Mouse (Mus musculus) retina, embryonic 14.5 days (tissue): ENCODE data around the gene 1110004F10Rik.

ENCODE experiments used
- DNase-seq: peaks from one replicate; pipeline ENCODE4 v3.0.0-alpha.2; 2015; ENCODE audit warnings: low spot score

The 1110004F10Rik gene

GRCm38 (mm10) chr7:116093466-116093850 lies 54.3 kb downstream of the 1110004F10Rik start:
- no peak for DNase-seq

GRCm38 (mm10) chr7:116099952-116100528 lies 60.8 kb downstream of the 1110004F10Rik start:
- no peak for DNase-seq

GRCm38 (mm10) chr7:116103091-116103490 lies 63.9 kb downstream of the 1110004F10Rik start:
- DNase-seq: no peak

- DNase-seq: no peak
These were observed 71.5 kb downstream of the 1110004F10Rik start for GRCm38 (mm10) chr7:116110661-116111060.

- DNase-seq: no peak
These were observed 72.3 kb downstream of the 1110004F10Rik start for GRCm38 (mm10) chr7:116111546-116111945.

- no peak for DNase-seq
These were observed 76.2 kb downstream of the 1110004F10Rik start for GRCm38 (mm10) chr7:116115216-116115930.

- DNase-seq: no peak
These were observed 76.8 kb downstream of the 1110004F10Rik start for GRCm38 (mm10) chr7:116115991-116116390.

GRCm38 (mm10) chr7:116119306-116119857 lies 80.2 kb downstream of the 1110004F10Rik start:
- DNase-seq: no peak

- no peak for DNase-seq
These were observed 81.5 kb downstream of the 1110004F10Rik start for GRCm38 (mm10) chr7:116120737-116121136.

GRCm38 (mm10) chr7:116121202-116121601 lies 82.0 kb downstream of the 1110004F10Rik start:
- no peak for DNase-seq

- no peak for DNase-seq
These were observed 83.9 kb downstream of the 1110004F10Rik start for GRCm38 (mm10) chr7:116122981-116123596.

GRCm38 (mm10) chr7:116123597-116123985 lies 84.4 kb downstream of the 1110004F10Rik start:
- no peak for DNase-seq

GRCm38 (mm10) chr7:116124057-116124456 lies 84.9 kb downstream of the 1110004F10Rik start:
- no peak for DNase-seq

- DNase-seq: no peak
These were observed 86.5 kb downstream of the 1110004F10Rik start for GRCm38 (mm10) chr7:116125671-116126070.

- DNase-seq: no peak
These were observed 87.9 kb downstream of the 1110004F10Rik start for GRCm38 (mm10) chr7:116127052-116127451.

- no peak for DNase-seq
These were observed 89.1 kb downstream of the 1110004F10Rik start for GRCm38 (mm10) chr7:116128286-116128685.

- no peak for DNase-seq
These were observed 90.2 kb downstream of the 1110004F10Rik start for GRCm38 (mm10) chr7:116129374-116129773.

- peak; percentile 42 for DNase-seq
These were observed 92.2 kb downstream of the 1110004F10Rik start for GRCm38 (mm10) chr7:116131390-116131789.

GRCm38 (mm10) chr7:116132078-116132477 lies 92.9 kb downstream of the 1110004F10Rik start:
- peak; percentile 87 for DNase-seq

- no peak for DNase-seq
These were observed 95.5 kb downstream of the 1110004F10Rik start for GRCm38 (mm10) chr7:116134413-116135292.

GRCm38 (mm10) chr7:116137149-116137548 lies 98.0 kb downstream of the 1110004F10Rik start:
- DNase-seq: no peak

GRCm38 (mm10) chr7:116137671-116138070 lies 98.5 kb downstream of the 1110004F10Rik start:
- no peak for DNase-seq
